Mouse (Mus musculus) neural tube, embryonic 14.5 days (tissue): Measurements from ENCODE around the gene Zranb3. TPM values are rescaled to one million over a fixed set of nuclear protein-coding genes. Genes with fewer than 3 reads are reported as not detected.

Experiments used
- ATAC-seq: fragments of 200-750 bp; cut with Nextera tagmentation; 2 replicates; pipeline ENCODE4 v1.8.0; 2017; ENCODE audit warnings: low read depth, mild to moderate bottlenecking, moderate TSS enrichment, moderate library complexity
- H3K27ac ChIP-seq: fragments of 300-500 bp; sonication (generic); 2 replicates; pipeline ENCODE4 v1.5.1; 2014; ENCODE audit warnings: low read depth, mild to moderate bottlenecking, control low read depth, low read length, moderate library complexity, mixed read lengths
- H3K27me3 ChIP-seq: fragments of 300-500 bp; sonication (generic); 2 replicates; pipeline ENCODE4 v1.6.1; 2014; ENCODE audit warnings: low read length; ENCODE audit not compliant: control insufficient read depth, insufficient read depth
- H3K36me3 ChIP-seq: fragments of 300-500 bp; sonication (generic); 2 replicates; pipeline ENCODE4 v1.6.1; 2014; ENCODE audit warnings: low read length, mixed read lengths; ENCODE audit not compliant: control insufficient read depth, insufficient read depth
- H3K4me1 ChIP-seq: fragments of 300-500 bp; sonication (generic); 2 replicates; pipeline ENCODE4 v1.6.1; 2014; ENCODE audit warnings: low read length; ENCODE audit not compliant: control insufficient read depth, insufficient read depth
- H3K4me2 ChIP-seq: fragments of 300-500 bp; sonication (generic); 2 replicates; pipeline ENCODE4 v1.6.1; 2014; ENCODE audit warnings: mild to moderate bottlenecking, low read depth, low read length, control low read depth
- H3K4me3 ChIP-seq: fragments of 300-500 bp; sonication (generic); 2 replicates; pipeline ENCODE4 v1.5.1; 2014; ENCODE audit warnings: low read depth, low read length, control low read depth, mixed read lengths
- H3K9ac ChIP-seq: fragments of 300-500 bp; sonication (generic); replicated peaks from 2 replicates; pipeline ENCODE4 v1.6.1; 2014; ENCODE audit warnings: low read depth, mild to moderate bottlenecking, control low read depth, low read length, mixed read lengths
- H3K9me3 ChIP-seq: fragments of 300-500 bp; sonication (generic); 2 replicates; pipeline ENCODE4 v1.6.1; 2016; ENCODE audit warnings: low read length; ENCODE audit not compliant: control insufficient read depth
- WGBS: fragments of 180-500 bp; shearing (Covaris S2); extraction: QIAGEN DNeasy Blood & Tissue Kit; methylation state at CpG from one replicate; pipeline ENCODE4 v1.1.7; 2014; 5-methylcytosine and 5-hydroxymethylcytosine counted together
- polyA plus RNA-seq: library from polyadenylated mRNA; unstranded; fragments of >200 nt; fragmentation: Nextera tagmentation; extraction: Ambion mirVana; gene quantifications from 2 replicates; pipeline ENCODE4 v1.2.1, GENCODE M21; 2014

The Zranb3 gene
- polyA plus RNA-seq, 1 experiment from 2014 or later = 4.3 TPM

- ATAC-seq = no peak
- no peaks in the 10 kb centered on the region for H3K36me3 ChIP-seq
- no peak overlapping the region for H3K4me3 ChIP-seq
- H3K27me3 ChIP-seq = no peaks in the 10 kb centered on the region
- no peak overlapping the region for H3K9ac ChIP-seq
- H3K9me3 ChIP-seq = no peaks in the 10 kb centered on the region
- no peak overlapping the region for H3K4me2 ChIP-seq
- 8% methylated on average over 3 of the region's 3 CpGs for WGBS
- H3K4me1 ChIP-seq = peaks cover 4% of the 10 kb centered on the region; the same call in 1 of the 2 replicates
- no peak overlapping the region for H3K27ac ChIP-seq
These were observed 117.5 kb downstream of the Zranb3 start for GRCm38 (mm10) chr1:127985391-127985790.

GRCm38 (mm10) chr1:127983274-127983993 lies 119.4 kb downstream of the Zranb3 start:
- H3K4me2 ChIP-seq = no peak overlapping the region
- H3K4me3 ChIP-seq = no peak overlapping the region
- no peak overlapping the region for H3K27ac ChIP-seq
- H3K9ac ChIP-seq = no peak overlapping the region
- no peaks in the 10 kb centered on the region for H3K36me3 ChIP-seq
- H3K27me3 ChIP-seq = no peaks in the 10 kb centered on the region
- 95% methylated on average over 5 of the region's 5 CpGs for WGBS
- H3K9me3 ChIP-seq = no peaks in the 10 kb centered on the region
- no peaks in the 10 kb centered on the region for H3K4me1 ChIP-seq
- ATAC-seq = no peak

- H3K27ac ChIP-seq = no peak overlapping the region
- no peak overlapping the region for H3K4me2 ChIP-seq
- 85% methylated on average over 3 of the region's 3 CpGs for WGBS
- H3K4me1 ChIP-seq = no peaks in the 10 kb centered on the region
- ATAC-seq = no peak
- no peak overlapping the region for H3K9ac ChIP-seq
- H3K36me3 ChIP-seq = no peaks in the 10 kb centered on the region
- H3K9me3 ChIP-seq = no peaks in the 10 kb centered on the region
- no peak overlapping the region for H3K4me3 ChIP-seq
- H3K27me3 ChIP-seq = no peaks in the 10 kb centered on the region
These were observed 120.6 kb downstream of the Zranb3 start for GRCm38 (mm10) chr1:127982268-127982667.

DNA sequence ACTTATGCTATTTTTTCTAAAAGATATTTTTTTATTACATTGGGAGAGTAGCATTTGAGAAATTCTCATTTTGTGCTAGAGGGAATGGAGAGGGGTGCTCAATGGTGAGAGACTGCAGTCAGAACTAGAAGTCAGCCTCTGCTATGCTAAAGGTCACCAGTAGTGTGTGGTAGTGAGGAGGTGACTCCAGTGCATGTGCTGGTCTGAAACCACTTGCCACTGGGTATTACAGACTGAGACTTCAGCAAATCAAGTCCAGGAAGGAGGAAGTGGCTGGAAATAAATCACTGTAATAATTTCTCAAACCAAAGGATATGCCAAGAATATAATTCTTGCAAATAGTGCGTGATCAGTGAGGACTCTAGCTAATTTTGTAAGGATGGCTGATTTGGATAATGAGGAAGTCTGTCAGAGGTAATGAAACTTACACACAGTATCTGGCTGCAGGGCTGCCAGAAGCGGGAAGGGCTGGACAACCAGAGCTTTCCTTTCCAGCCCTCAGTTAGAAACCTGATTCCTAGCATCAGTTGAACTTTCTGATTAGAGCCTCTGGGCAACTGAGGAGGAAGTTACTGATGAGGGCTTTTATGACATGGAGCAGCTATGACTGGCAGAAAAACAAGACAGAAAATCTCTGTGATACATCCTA lies 121.8 kb downstream of the Zranb3 start:
- 62% methylated on average over 2 of the region's 2 CpGs for WGBS
- H3K27ac ChIP-seq = no peak overlapping the region
- H3K4me2 ChIP-seq = no peak overlapping the region
- H3K9me3 ChIP-seq = no peaks in the 10 kb centered on the region
- no peak overlapping the region for H3K4me3 ChIP-seq
- no peak overlapping the region for H3K9ac ChIP-seq
- ATAC-seq = no peak
- H3K4me1 ChIP-seq = no peaks in the 10 kb centered on the region
- no peaks in the 10 kb centered on the region for H3K27me3 ChIP-seq
- H3K36me3 ChIP-seq = no peaks in the 10 kb centered on the region

DNA sequence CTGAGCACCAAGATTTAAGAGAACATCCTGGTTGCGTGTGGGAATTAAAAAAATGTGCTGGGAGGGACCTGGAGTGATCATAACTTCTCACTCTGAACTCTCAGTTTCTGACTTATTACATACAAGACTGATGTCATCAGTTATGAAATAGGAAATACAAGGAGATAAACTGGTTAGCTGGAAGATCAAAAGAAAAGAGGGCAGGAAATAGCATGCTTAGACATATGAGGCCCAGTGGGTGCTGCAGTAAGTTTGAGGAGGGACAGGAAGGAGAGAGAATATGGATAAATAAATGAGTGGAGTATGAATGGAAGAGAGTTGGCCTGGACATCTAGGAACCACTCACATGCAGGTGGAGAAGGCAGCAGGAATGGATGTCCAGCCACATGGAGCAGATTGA lies 124.7 kb downstream of the Zranb3 start:
- Histone ChIP-seq H3K4me3 (no peak overlapping the region), H3K9me3 (no peaks in the 10 kb centered on the region), H3K4me1 (no peaks in the 10 kb centered on the region), H3K27ac (no peak overlapping the region), H3K36me3 (no peaks in the 10 kb centered on the region), H3K9ac (no peak overlapping the region), H3K27me3 (no peaks in the 10 kb centered on the region), H3K4me2 (no peak overlapping the region)
- no peak for ATAC-seq
- WGBS = 85% methylated on average over 1 of the region's 1 CpGs

DNA sequence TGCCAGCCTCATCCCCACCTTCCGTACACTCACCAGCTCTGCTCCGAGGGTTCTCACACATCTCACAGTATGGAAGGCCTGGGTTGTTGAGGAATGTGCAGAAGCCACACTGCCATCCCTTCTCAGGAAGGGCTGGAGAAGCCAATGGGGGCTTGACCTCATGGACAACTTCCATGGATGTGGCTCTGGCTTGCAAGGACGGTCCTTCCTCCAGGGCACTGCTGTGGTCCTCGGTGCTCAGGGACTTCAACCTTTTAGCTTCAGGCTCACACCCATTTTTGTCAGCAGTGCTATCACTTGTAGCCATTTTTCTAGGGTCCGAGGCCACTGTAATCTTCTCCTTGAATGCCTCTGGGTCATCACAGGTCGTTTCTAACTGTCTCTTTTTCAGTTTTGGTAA lies 126.7 kb downstream of the Zranb3 start:
- Histone ChIP-seq H3K9ac (no peak overlapping the region), H3K36me3 (no peaks in the 10 kb centered on the region), H3K4me3 (no peak overlapping the region), H3K27me3 (no peaks in the 10 kb centered on the region), H3K9me3 (no peaks in the 10 kb centered on the region), H3K27ac (no peak overlapping the region), H3K4me2 (no peak overlapping the region), H3K4me1 (no peaks in the 10 kb centered on the region)
- no peak for ATAC-seq
- WGBS = 87% methylated on average over 6 of the region's 6 CpGs

- H3K9ac ChIP-seq = no peak overlapping the region
- ATAC-seq = no peak
- no peaks in the 10 kb centered on the region for H3K36me3 ChIP-seq
- H3K9me3 ChIP-seq = no peaks in the 10 kb centered on the region
- no peak overlapping the region for H3K4me2 ChIP-seq
- 72% methylated on average over 2 of the region's 2 CpGs for WGBS
- no peaks in the 10 kb centered on the region for H3K4me1 ChIP-seq
- no peaks in the 10 kb centered on the region for H3K27me3 ChIP-seq
- H3K4me3 ChIP-seq = no peak overlapping the region
- H3K27ac ChIP-seq = no peak overlapping the region
These were observed 127.2 kb downstream of the Zranb3 start for GRCm38 (mm10) chr1:127975676-127976075.

- no peak overlapping the region for H3K9ac ChIP-seq
- no peaks in the 10 kb centered on the region for H3K27me3 ChIP-seq
- no peaks in the 10 kb centered on the region for H3K4me1 ChIP-seq
- ATAC-seq = no peak
- no peak overlapping the region for H3K4me3 ChIP-seq
- no peak overlapping the region for H3K4me2 ChIP-seq
- 88% methylated on average over 4 of the region's 4 CpGs for WGBS
- no peaks in the 10 kb centered on the region for H3K9me3 ChIP-seq
- H3K27ac ChIP-seq = no peak overlapping the region
- H3K36me3 ChIP-seq = no peaks in the 10 kb centered on the region
These were observed 128.8 kb downstream of the Zranb3 start for GRCm38 (mm10) chr1:127974082-127974481.

DNA sequence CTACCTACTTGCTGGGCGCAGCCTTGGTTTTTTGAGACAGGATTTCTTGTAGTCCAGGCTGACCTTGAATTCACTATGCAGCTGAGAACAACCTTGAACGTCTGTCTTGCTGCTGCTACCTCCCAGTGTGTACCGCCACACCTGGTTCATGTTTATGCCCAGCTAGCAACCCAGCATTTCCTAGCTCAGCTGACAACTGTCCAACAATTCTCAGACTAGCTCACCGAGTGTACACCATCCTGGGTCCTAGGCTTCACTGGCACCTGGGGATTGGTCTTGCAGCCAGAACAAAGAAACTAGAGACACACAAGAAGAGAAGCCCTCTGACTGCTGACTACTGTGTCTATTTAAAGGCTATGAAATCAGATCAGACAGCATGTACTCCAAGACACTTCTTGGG lies 132.0 kb downstream of the Zranb3 start:
- Histone ChIP-seq H3K9me3 (no peaks in the 10 kb centered on the region), H3K4me3 (no peak overlapping the region), H3K27me3 (no peaks in the 10 kb centered on the region), H3K9ac (no peak overlapping the region), H3K36me3 (no peaks in the 10 kb centered on the region), H3K27ac (no peak overlapping the region), H3K4me1 (no peaks in the 10 kb centered on the region), H3K4me2 (no peak overlapping the region)
- ATAC-seq = no peak
- 91% methylated on average over 4 of the region's 4 CpGs for WGBS
